Mouse (Mus musculus): ENCODE measurements around the gene Crnkl1. TPM values are rescaled to one million over a fixed set of nuclear protein-coding genes. Genes with fewer than 3 reads are reported as not detected.

Crnkl1 gene
- polyA plus RNA-seq, 1 experiment from 2014 or later = 25.1 TPM

Small RNA genes lying within 50 kb of the gene (microRNA-seq; reads per million reads assigned to microRNA genes)
- not detected for gene Gm25026

Other genes starting within 250 kb of the Crnkl1 start
- 116 and 120 TPM in 2 replicates for gene Naa20, start 32.9 kb downstream of the Crnkl1 start, polyA plus RNA-seq (2015; fragmentation: Nextera tagmentation; extraction: Ambion mirVana)
- gene Cfap61, start 230 bp downstream of the Crnkl1 start, polyA plus RNA-seq (2015; fragmentation: Nextera tagmentation; extraction: Ambion mirVana) = 3.5 and 3.7 TPM in 2 replicates

Measured in midbrain, embryonic 15.5 days (tissue).